Mouse (Mus musculus) intestine, postnatal 0 days (tissue): ENCODE measurements around the gene Cblb. TPM values are rescaled to one million over a fixed set of nuclear protein-coding genes. Genes with fewer than 3 reads are reported as not detected.

Experiments
- ATAC-seq: fragments of 200-750 bp; cut with Nextera tagmentation; 2 replicates; pipeline ENCODE4 v1.8.0; 2017; ENCODE audit warnings: mild to moderate bottlenecking, moderate TSS enrichment, moderate library complexity
- H3K27ac ChIP-seq: fragments of 300-500 bp; sonication (generic); 2 replicates; pipeline ENCODE4 v1.5.1; 2014; ENCODE audit warnings: mild to moderate bottlenecking, low read depth, low read length, moderate library complexity
- H3K27me3 ChIP-seq: fragments of 300-500 bp; sonication (generic); replicated peaks from 2 replicates; pipeline ENCODE4 v1.6.1; 2014; ENCODE audit warnings: low read length, mixed read lengths; ENCODE audit not compliant: control insufficient read depth, insufficient read depth
- H3K36me3 ChIP-seq: fragments of 300-500 bp; sonication (generic); 2 replicates; pipeline ENCODE4 v1.6.1; 2014; ENCODE audit warnings: mild to moderate bottlenecking, moderate library complexity; ENCODE audit not compliant: control insufficient read depth, insufficient read depth
- H3K4me1 ChIP-seq: fragments of 300-500 bp; sonication (generic); replicated peaks from 2 replicates; pipeline ENCODE4 v1.6.1; 2014; ENCODE audit warnings: antibody characterized with exemption, low read length, mixed read lengths; ENCODE audit not compliant: control insufficient read depth, insufficient read depth
- H3K4me2 ChIP-seq: fragments of 300-500 bp; sonication (generic); replicated peaks from 2 replicates; pipeline ENCODE4 v1.6.1; 2014; ENCODE audit warnings: low read depth, mild to moderate bottlenecking, moderate library complexity
- H3K4me3 ChIP-seq: fragments of 300-500 bp; sonication (generic); 2 replicates; pipeline ENCODE4 v1.5.1; 2014; ENCODE audit warnings: low read depth, low read length
- H3K9ac ChIP-seq: fragments of 300-500 bp; sonication (generic); 2 replicates; pipeline ENCODE4 v1.6.1; 2014; ENCODE audit warnings: mild to moderate bottlenecking, low read depth, low read length
- H3K9me3 ChIP-seq: fragments of 300-500 bp; sonication (generic); 2 replicates; pipeline ENCODE4 v1.6.1; 2016; ENCODE audit warnings: mixed run types; ENCODE audit not compliant: control insufficient read depth
- CTCF ChIP-seq: sonication (generic); IDR thresholded peaks from 2 replicates; pipeline ENCODE4 v1.5.1; 2016; ENCODE audit warnings: low read depth, mild to moderate bottlenecking, control low read depth, antibody characterized with exemption, moderate library complexity
- WGBS: fragments of 180-500 bp; shearing (Covaris S2); extraction: QIAGEN DNeasy Blood & Tissue Kit; methylation state at CpG from one replicate; pipeline ENCODE4 v1.1.7; 2014; 5-methylcytosine and 5-hydroxymethylcytosine counted together
- polyA plus RNA-seq: library from polyadenylated mRNA; unstranded; fragments of >200 nt; fragmentation: Nextera tagmentation; extraction: Ambion mirVana; gene quantifications from 2 replicates; pipeline ENCODE4 v1.2.1, GENCODE M21; 2015

Cblb gene
- polyA plus RNA-seq, 1 experiment from 2014 or later = 4.4 TPM

DNA sequence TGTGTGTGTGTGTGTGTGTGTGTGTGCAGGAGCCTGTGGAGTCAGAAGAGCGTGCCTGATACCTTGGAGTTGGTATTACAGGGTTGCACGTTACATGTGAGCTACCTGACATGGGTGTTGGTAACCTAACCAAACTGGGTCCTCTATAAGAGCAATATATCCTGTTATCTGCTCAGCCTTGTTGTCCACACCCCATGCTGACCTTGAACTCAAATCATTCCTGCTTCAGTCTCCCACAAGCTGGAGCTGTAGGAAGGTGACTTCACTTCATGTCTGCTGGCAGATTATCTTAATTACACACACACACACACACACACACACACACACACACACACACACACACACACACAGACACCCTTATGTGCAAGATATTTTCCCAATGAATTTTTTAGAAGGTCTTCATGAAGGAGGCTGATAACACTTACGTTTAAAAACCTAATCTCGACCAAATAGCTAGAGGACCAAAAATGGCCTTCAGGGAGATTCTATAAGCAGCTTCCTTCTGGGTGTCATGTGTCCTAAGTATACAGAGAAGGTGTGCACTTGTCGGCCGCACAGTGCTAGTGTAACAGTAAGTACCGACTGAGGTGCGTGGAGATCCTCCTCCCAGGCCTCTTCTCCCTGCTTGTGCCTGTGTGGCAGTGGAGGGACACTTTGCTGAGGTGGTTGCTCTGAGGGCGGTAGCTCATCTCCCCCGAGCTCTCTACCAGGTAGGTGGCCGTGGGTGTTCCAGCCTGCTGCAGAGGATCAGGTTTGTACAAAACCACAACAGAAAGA is 49.8 kb downstream of the Cblb start:
- no peak overlapping the region for H3K9ac ChIP-seq
- no peaks in the 10 kb centered on the region for H3K9me3 ChIP-seq
- no peaks in the 10 kb centered on the region for H3K27me3 ChIP-seq
- 76% methylated on average over 11 of the region's 11 CpGs for WGBS
- ATAC-seq = no peak
- H3K27ac ChIP-seq = peak overlapping the region; percentile 57
- no peak overlapping the region for H3K4me3 ChIP-seq
- H3K36me3 ChIP-seq = no peaks in the 10 kb centered on the region
- TF ChIP-seq CTCF = no peak
- H3K4me2 ChIP-seq = no peak overlapping the region
- H3K4me1 ChIP-seq = peaks cover 7% of the 10 kb centered on the region; the same call in 1 of the 2 replicates

DNA sequence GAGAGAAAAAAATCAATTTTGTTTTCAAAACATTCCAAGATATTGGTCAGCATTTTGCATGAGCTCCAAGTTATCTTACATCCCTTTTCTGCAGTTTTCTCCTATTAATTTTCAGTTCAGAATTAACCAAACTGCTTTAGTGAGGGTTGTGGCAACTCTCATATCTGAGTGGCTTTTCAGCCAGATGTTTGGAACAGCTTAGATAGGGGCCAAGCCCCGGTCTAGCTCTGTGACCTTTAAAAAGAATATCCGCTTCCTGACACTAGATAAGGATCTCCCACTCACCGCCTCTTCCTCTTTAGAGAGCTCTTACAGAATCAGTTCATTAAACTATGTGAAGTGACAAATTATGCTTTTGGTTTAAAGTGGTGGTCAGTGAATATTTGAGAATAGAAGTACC is 50.7 kb downstream of the Cblb start:
- 31% methylated on average over 3 of the region's 3 CpGs for WGBS
- H3K27me3 ChIP-seq = no peaks in the 10 kb centered on the region
- H3K27ac ChIP-seq = no peak overlapping the region
- peaks cover 7% of the 10 kb centered on the region; the same call in 1 of the 2 replicates for H3K4me1 ChIP-seq
- no peaks in the 10 kb centered on the region for H3K36me3 ChIP-seq
- no peak overlapping the region for H3K4me3 ChIP-seq
- no peak for TF ChIP-seq CTCF
- ATAC-seq = no peak
- H3K9me3 ChIP-seq = no peaks in the 10 kb centered on the region
- no peak overlapping the region for H3K9ac ChIP-seq
- H3K4me2 ChIP-seq = no peak overlapping the region

DNA sequence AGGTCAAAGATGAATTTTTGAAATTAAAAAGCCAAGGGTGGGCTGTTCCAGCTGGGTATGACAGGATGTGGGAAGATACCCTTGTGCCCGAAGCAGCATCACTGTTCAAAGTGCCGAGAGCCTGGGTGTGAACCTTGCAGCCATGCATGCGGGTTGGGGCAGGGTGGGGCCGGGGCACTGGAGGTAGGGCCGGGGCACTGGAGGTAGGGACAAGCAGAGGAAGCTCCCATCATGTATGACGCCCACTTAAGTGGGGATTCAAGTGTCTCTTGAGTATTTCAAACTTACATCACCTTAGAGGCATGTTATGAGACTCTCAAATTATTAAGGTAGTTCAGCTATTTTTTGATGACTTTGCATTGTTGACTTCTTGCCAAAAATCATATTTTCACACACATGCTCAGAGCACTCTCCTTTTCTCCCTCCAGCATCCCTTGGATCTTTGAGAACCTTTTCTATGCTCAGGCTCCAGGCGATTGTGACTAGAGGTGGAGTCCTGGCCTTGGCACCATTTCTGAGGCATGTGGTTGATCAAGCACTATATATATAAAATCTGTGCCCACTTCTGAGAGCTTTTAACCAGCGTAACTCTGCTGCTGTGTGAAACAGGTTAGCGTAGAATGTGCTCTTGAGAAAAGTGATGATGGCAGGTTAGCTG is 55.9 kb downstream of the Cblb start:
- ATAC-seq = no peak
- Histone ChIP-seq H3K4me3 (no peak overlapping the region), H3K36me3 (no peaks in the 10 kb centered on the region), H3K27me3 (no peaks in the 10 kb centered on the region), H3K9me3 (no peaks in the 10 kb centered on the region), H3K4me2 (no peak overlapping the region), H3K9ac (no peak overlapping the region), H3K4me1 (peaks cover 4% of the 10 kb centered on the region; the same call in 1 of the 2 replicates), H3K27ac (no peak overlapping the region)
- no peak for TF ChIP-seq CTCF
- 83% methylated on average over 9 of the region's 9 CpGs for WGBS

DNA sequence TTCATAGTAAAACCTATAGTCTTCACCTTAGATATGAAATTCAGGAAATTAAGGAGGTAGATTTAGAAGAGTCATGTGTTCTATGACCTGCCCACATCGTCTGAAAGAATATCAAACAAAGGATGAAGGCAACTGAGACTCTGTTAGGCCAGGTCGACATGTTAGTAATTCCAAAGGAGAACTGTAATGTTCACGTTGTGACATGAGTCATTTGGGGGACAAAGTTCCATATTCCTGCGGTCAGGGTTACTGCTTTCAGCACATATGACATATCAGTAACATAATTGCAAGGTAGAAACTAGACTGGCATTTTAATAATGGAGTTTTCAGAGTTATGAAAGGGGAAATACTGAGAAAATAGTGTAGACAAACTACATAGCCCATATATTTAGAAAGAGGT is 58.3 kb downstream of the Cblb start:
- peak; percentile 90 for ATAC-seq
- no peaks in the 10 kb centered on the region for H3K27me3 ChIP-seq

DNA sequence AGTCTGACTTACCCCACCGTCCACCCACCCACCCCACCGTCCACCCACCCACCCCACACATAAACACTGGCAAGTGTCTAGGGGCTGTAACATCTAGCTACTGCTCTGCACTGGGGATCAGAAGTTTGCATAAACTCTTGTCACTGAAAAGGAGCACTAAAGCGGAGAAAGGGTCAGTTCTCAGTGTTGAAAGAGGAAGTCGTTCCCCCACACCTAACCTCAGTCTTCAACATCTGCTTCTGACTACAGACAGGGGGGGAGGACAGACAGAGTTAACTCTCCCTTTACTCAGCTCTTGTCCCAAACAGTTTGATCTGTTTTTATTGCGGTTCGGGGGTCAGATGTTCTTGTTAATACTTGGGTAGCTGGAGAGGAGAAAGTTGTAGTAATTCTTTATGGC is 59.9 kb downstream of the Cblb start:
- Histone ChIP-seq H3K4me1 (peaks cover 14% of the 10 kb centered on the region), H3K36me3 (no peaks in the 10 kb centered on the region), H3K27ac (peak overlapping the region; percentile 76), H3K9ac (no peak overlapping the region), H3K9me3 (no peaks in the 10 kb centered on the region), H3K4me3 (no peak overlapping the region), H3K4me2 (no peak overlapping the region), H3K27me3 (no peaks in the 10 kb centered on the region)
- TF ChIP-seq CTCF = no peak
- no peak for ATAC-seq
- 40% methylated on average over 6 of the region's 6 CpGs for WGBS

More for the DNA sequence above, 58.3 kb downstream of the Cblb start:
- Histone ChIP-seq H3K36me3 (no peaks in the 10 kb centered on the region), H3K4me1 (peaks cover 13% of the 10 kb centered on the region), H3K4me2 (no peak overlapping the region), H3K27ac (peak overlapping the region; percentile 76; the same call in 1 of the 2 replicates), H3K4me3 (no peak overlapping the region), H3K9me3 (no peaks in the 10 kb centered on the region), H3K9ac (no peak overlapping the region)
- WGBS = 30% methylated on average over 4 of the region's 4 CpGs
- TF ChIP-seq CTCF = no peak
